Mouse (Mus musculus): Measurements from ENCODE around the gene Gm11541.

- TF ChIP-seq KAT2A (IDR thresholded peaks at IDR 0.05; ENCODE audit: insufficient replicate concordance, low read length) (no peak), TCF12 (IDR thresholded peaks at IDR 0.05; ENCODE audit: low read depth, low read length) (no peak), CTCF (conservative IDR thresholded peaks at IDR 0.05 in 1 of 2, IDR thresholded peaks at IDR 0.05 in 1 of 2; ENCODE audit: low read depth in 2 of 2, low read length in 2 of 2) (no peak)
Observed at GRCm38 (mm10) chr11:94731229-94731628, 26.9 kb upstream of the Gm11541 start.

All from CH12.LX (cell line).